Mouse (Mus musculus) hindbrain, embryonic 12.5 days (tissue): ENCODE measurements around the gene Rnaseh2a. TPM values are rescaled to one million over a fixed set of nuclear protein-coding genes. Genes with fewer than 3 reads are reported as not detected.

Source experiments
- ATAC-seq: fragments of 200-750 bp; cut with Nextera tagmentation; 2 replicates; pipeline ENCODE4 v1.8.0; 2017; ENCODE audit warnings: moderate TSS enrichment; ENCODE audit not compliant: low FRiP score
- H3K27ac ChIP-seq: fragments of 300-500 bp; sonication (generic); 2 replicates; pipeline ENCODE4 v1.5.1; 2016; ENCODE audit warnings: mild to moderate bottlenecking
- H3K27me3 ChIP-seq: fragments of 300-500 bp; sonication (generic); 2 replicates; pipeline ENCODE4 v1.6.1; 2016; ENCODE audit warnings: mild to moderate bottlenecking
- H3K36me3 ChIP-seq: fragments of 300-500 bp; sonication (generic); 2 replicates; pipeline ENCODE4 v1.6.1; 2016; ENCODE audit warnings: mild to moderate bottlenecking
- H3K4me1 ChIP-seq: fragments of 300-500 bp; sonication (generic); 2 replicates; pipeline ENCODE4 v1.6.1; 2016
- H3K4me2 ChIP-seq: fragments of 300-500 bp; sonication (generic); replicated peaks from 2 replicates; pipeline ENCODE4 v1.6.1; 2016; ENCODE audit warnings: mild to moderate bottlenecking
- H3K4me3 ChIP-seq: fragments of 300-500 bp; sonication (generic); 2 replicates; pipeline ENCODE4 v1.5.1; 2016; ENCODE audit warnings: mild to moderate bottlenecking
- H3K9ac ChIP-seq: fragments of 300-500 bp; sonication (generic); 2 replicates; pipeline ENCODE4 v1.6.1; 2016; ENCODE audit warnings: mild to moderate bottlenecking, moderate library complexity
- H3K9me3 ChIP-seq: fragments of 300-500 bp; sonication (generic); replicated peaks from 2 replicates; pipeline ENCODE4 v1.6.1; 2016; ENCODE audit warnings: mild to moderate bottlenecking
- WGBS: fragments of 180-500 bp; shearing (Covaris S2); methylation state at CpG from one replicate; pipeline ENCODE4 v1.1.7; 2016; 5-methylcytosine and 5-hydroxymethylcytosine counted together
- polyA plus RNA-seq: library from polyadenylated mRNA; unstranded; fragments of >200 nt; fragmentation: Nextera tagmentation; extraction: Ambion mirVana; gene quantifications from 2 replicates; pipeline ENCODE4 v1.2.1, GENCODE M21; 2016

Gene Rnaseh2a
- polyA plus RNA-seq, 1 experiment from 2014 or later = 77.9 TPM

GRCm38 (mm10) chr8:84936041-84936961, 33.3 kb downstream of the Rnaseh2a start:
- Histone ChIP-seq H3K4me2 (peak overlapping the region; percentile 65), H3K9me3 (no peaks in the 10 kb centered on the region), H3K9ac (peak overlapping the region; percentile 89), H3K36me3 (peaks cover 8% of the 10 kb centered on the region; the same call in 1 of the 2 replicates), H3K4me3 (peak overlapping the region; percentile 70), H3K4me1 (peaks cover 31% of the 10 kb centered on the region), H3K27ac (peak overlapping the region; percentile 96), H3K27me3 (peaks cover 67% of the 10 kb centered on the region)
- WGBS = 16% methylated on average over 23 of the region's 23 CpGs
- ATAC-seq = peak; percentile 53

GRCm38 (mm10) chr8:84935489-84935888, 34.1 kb downstream of the Rnaseh2a start:
- WGBS = 8% methylated on average over 14 of the region's 14 CpGs
- Histone ChIP-seq H3K27ac (peak overlapping the region; percentile 53), H3K9ac (peak overlapping the region; percentile 89; the same call in 1 of the 2 replicates), H3K27me3 (peaks cover 65% of the 10 kb centered on the region), H3K4me1 (peaks cover 31% of the 10 kb centered on the region), H3K4me3 (peak overlapping the region; percentile 70), H3K9me3 (no peaks in the 10 kb centered on the region), H3K36me3 (peaks cover 13% of the 10 kb centered on the region; the same call in 1 of the 2 replicates), H3K4me2 (peak overlapping the region; percentile 65)
- ATAC-seq = peak; percentile 29; the same call in 1 of the 2 replicates

GRCm38 (mm10) chr8:84934860-84935259, 34.7 kb downstream of the Rnaseh2a start:
- Histone ChIP-seq H3K9me3 (no peaks in the 10 kb centered on the region), H3K4me1 (peaks cover 31% of the 10 kb centered on the region), H3K27me3 (peaks cover 68% of the 10 kb centered on the region), H3K9ac (peak overlapping the region; percentile 89), H3K4me2 (peak overlapping the region; percentile 65), H3K36me3 (peaks cover 15% of the 10 kb centered on the region; the same call in 1 of the 2 replicates), H3K4me3 (peak overlapping the region; percentile 70), H3K27ac (peak overlapping the region; percentile 53)
- WGBS = 2% methylated on average over 15 of the region's 15 CpGs
- ATAC-seq = peak; percentile 61

- no peak for ATAC-seq
- H3K27me3 ChIP-seq = peaks cover 76% of the 10 kb centered on the region
- peaks cover 15% of the 10 kb centered on the region; the same call in 1 of the 2 replicates for H3K36me3 ChIP-seq
- 78% methylated on average over 16 of the region's 16 CpGs for WGBS
- H3K9ac ChIP-seq = peak overlapping the region; percentile 14
- H3K9me3 ChIP-seq = no peaks in the 10 kb centered on the region
- peak overlapping the region; percentile 65 for H3K4me2 ChIP-seq
- peaks cover 37% of the 10 kb centered on the region for H3K4me1 ChIP-seq
- H3K4me3 ChIP-seq = peak overlapping the region; percentile 70
- no peak overlapping the region for H3K27ac ChIP-seq
These were observed 35.6 kb downstream of the Rnaseh2a start for GRCm38 (mm10) chr8:84933767-84934559.

- no peak overlapping the region for H3K9ac ChIP-seq
These were observed 39.0 kb downstream of the Rnaseh2a start for GRCm38 (mm10) chr8:84930582-84930981.

GRCm38 (mm10) chr8:84928456-84929306, 40.9 kb downstream of the Rnaseh2a start:
- Histone ChIP-seq H3K4me2 (peak overlapping the region; percentile 64), H3K4me3 (peak overlapping the region; percentile 36), H3K9me3 (no peaks in the 10 kb centered on the region), H3K36me3 (peaks cover 47% of the 10 kb centered on the region), H3K27me3 (peaks cover 60% of the 10 kb centered on the region), H3K4me1 (peaks cover 13% of the 10 kb centered on the region), H3K9ac (peak overlapping the region; percentile 45), H3K27ac (no peak overlapping the region)
- ATAC-seq = peak; percentile 79
- 3% methylated on average over 51 of the region's 52 CpGs for WGBS

More at GRCm38 (mm10) chr8:84930582-84930981, 39.0 kb downstream of the Rnaseh2a start:
- H3K36me3 ChIP-seq = peaks cover 33% of the 10 kb centered on the region
- ATAC-seq = no peak
- 88% methylated on average over 13 of the region's 13 CpGs for whole genome bisulfite sequencing
- H3K4me2 ChIP-seq = no peak overlapping the region
- H3K27ac ChIP-seq = no peak overlapping the region
- no peaks in the 10 kb centered on the region for H3K9me3 ChIP-seq
- H3K4me1 ChIP-seq = peaks cover 32% of the 10 kb centered on the region
- H3K4me3 ChIP-seq = no peak overlapping the region
- H3K27me3 ChIP-seq = peaks cover 67% of the 10 kb centered on the region

- Histone ChIP-seq H3K4me1 (peaks cover 12% of the 10 kb centered on the region), H3K9me3 (no peaks in the 10 kb centered on the region), H3K4me2 (no peak overlapping the region), H3K27ac (no peak overlapping the region), H3K9ac (no peak overlapping the region), H3K4me3 (no peak overlapping the region), H3K27me3 (peaks cover 55% of the 10 kb centered on the region), H3K36me3 (peaks cover 55% of the 10 kb centered on the region)
- WGBS = 93% methylated on average over 1 of the region's 1 CpGs
- ATAC-seq = no peak
These were observed 42.1 kb downstream of the Rnaseh2a start for GRCm38 (mm10) chr8:84927513-84927912.

- H3K27ac ChIP-seq = no peak overlapping the region
- H3K9ac ChIP-seq = no peak overlapping the region
- H3K4me2 ChIP-seq = no peak overlapping the region
- H3K27me3 ChIP-seq = peaks cover 50% of the 10 kb centered on the region
- peaks cover 12% of the 10 kb centered on the region for H3K4me1 ChIP-seq
- no peaks in the 10 kb centered on the region for H3K9me3 ChIP-seq
- WGBS = 80% methylated on average over 7 of the region's 7 CpGs
- H3K36me3 ChIP-seq = peaks cover 60% of the 10 kb centered on the region
- ATAC-seq = no peak
- H3K4me3 ChIP-seq = no peak overlapping the region
These were observed 44.0 kb downstream of the Rnaseh2a start for GRCm38 (mm10) chr8:84925557-84925956.

- WGBS = 85% methylated on average over 2 of the region's 2 CpGs
These were observed 48.0 kb downstream of the Rnaseh2a start for GRCm38 (mm10) chr8:84921596-84921995.

GRCm38 (mm10) chr8:84918646-84919045, 50.9 kb downstream of the Rnaseh2a start:
- Histone ChIP-seq H3K4me2 (no peak overlapping the region), H3K9ac (no peak overlapping the region), H3K27me3 (peaks cover 71% of the 10 kb centered on the region), H3K36me3 (peaks cover 84% of the 10 kb centered on the region), H3K27ac (no peak overlapping the region), H3K4me1 (no peaks in the 10 kb centered on the region), H3K4me3 (no peak overlapping the region), H3K9me3 (no peaks in the 10 kb centered on the region)
- no peak for ATAC-seq
- WGBS = 87% methylated on average over 15 of the region's 15 CpGs

More at GRCm38 (mm10) chr8:84921596-84921995, 48.0 kb downstream of the Rnaseh2a start:
- H3K27ac ChIP-seq = no peak overlapping the region
- H3K9ac ChIP-seq = no peak overlapping the region
- no peaks in the 10 kb centered on the region for H3K9me3 ChIP-seq
- ATAC-seq = no peak
- H3K4me1 ChIP-seq = no peaks in the 10 kb centered on the region
- H3K36me3 ChIP-seq = peaks cover 76% of the 10 kb centered on the region
- H3K4me3 ChIP-seq = no peak overlapping the region
- no peak overlapping the region for H3K4me2 ChIP-seq
- peaks cover 51% of the 10 kb centered on the region for H3K27me3 ChIP-seq

GRCm38 (mm10) chr8:84917781-84918180, 51.8 kb downstream of the Rnaseh2a start:
- Histone ChIP-seq H3K36me3 (peaks cover 84% of the 10 kb centered on the region), H3K27me3 (peaks cover 79% of the 10 kb centered on the region), H3K4me2 (no peak overlapping the region), H3K4me3 (no peak overlapping the region), H3K9me3 (no peaks in the 10 kb centered on the region), H3K4me1 (peaks cover 8% of the 10 kb centered on the region), H3K27ac (no peak overlapping the region), H3K9ac (no peak overlapping the region)
- WGBS = 25% methylated on average over 20 of the region's 20 CpGs
- ATAC-seq = no peak
